Mouse (Mus musculus): ENCODE results near the gene D630003M21Rik. TPM values are rescaled to one million over a fixed set of nuclear protein-coding genes. Genes with fewer than 3 reads are reported as not detected.

Gene D630003M21Rik
- polyA plus RNA-seq, 1 experiment from 2014 or later = 2.6 TPM

DNA sequence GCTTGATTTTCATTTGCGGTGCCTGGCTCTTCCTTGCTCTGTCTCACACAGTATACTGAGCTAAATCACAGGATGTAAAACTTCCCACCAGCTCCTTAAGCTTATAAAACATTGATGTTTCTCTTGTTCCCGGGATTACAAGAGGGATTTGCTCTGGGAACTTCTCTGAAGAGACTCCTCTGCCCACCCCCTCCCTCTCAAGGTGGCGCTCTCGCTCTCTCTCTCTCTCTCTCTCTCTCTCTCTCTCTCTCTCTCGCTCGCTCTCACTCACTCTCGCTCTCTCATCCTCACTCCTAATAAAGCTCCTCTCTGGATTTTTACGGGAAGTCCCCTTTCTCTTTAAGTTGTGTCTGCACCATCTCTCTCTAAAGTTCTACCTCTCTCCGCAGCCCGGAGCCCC is 18.1 kb downstream of the D630003M21Rik start:
- H3K27ac ChIP-seq (replicated peaks) = no peak overlapping the region
- no peaks in the 10 kb centered on the region for H3K36me3 ChIP-seq
- no peaks in the 10 kb centered on the region for H3K27me3 ChIP-seq
- no peak overlapping the region for H3K4me3 ChIP-seq
- no peak for ATAC-seq (ENCODE audit: low read depth)
- peaks cover 11% of the 10 kb centered on the region; the same call in 1 of the 2 replicates for H3K4me1 ChIP-seq (replicated peaks)
- WGBS = 35% methylated on average over 10 of the region's 10 CpGs
- no peak overlapping the region for H3K9ac ChIP-seq
- H3K4me2 ChIP-seq = no peak overlapping the region
- no peaks in the 10 kb centered on the region for H3K9me3 ChIP-seq

GRCm38 (mm10) chr2:158210503-158210902 is 18.5 kb downstream of the D630003M21Rik start:
- Histone ChIP-seq H3K4me2 (no peak overlapping the region), H3K27ac (replicated peaks) (no peak overlapping the region), H3K4me1 (replicated peaks) (peaks cover 11% of the 10 kb centered on the region; the same call in 1 of the 2 replicates), H3K4me3 (no peak overlapping the region), H3K36me3 (no peaks in the 10 kb centered on the region), H3K27me3 (no peaks in the 10 kb centered on the region), H3K9ac (no peak overlapping the region; the same call in 1 of the 2 replicates), H3K9me3 (no peaks in the 10 kb centered on the region)
- WGBS = 60% methylated on average over 4 of the region's 4 CpGs
- no peak for ATAC-seq (ENCODE audit: low read depth)

GRCm38 (mm10) chr2:158209776-158210175 is 19.2 kb downstream of the D630003M21Rik start:
- 60% methylated on average over 9 of the region's 9 CpGs for WGBS
- no peak overlapping the region for H3K4me3 ChIP-seq
- H3K36me3 ChIP-seq = no peaks in the 10 kb centered on the region
- H3K4me2 ChIP-seq = no peak overlapping the region
- no peak overlapping the region for H3K9ac ChIP-seq
- no peak overlapping the region for H3K27ac ChIP-seq (replicated peaks)
- ATAC-seq (ENCODE audit: low read depth) = no peak
- no peaks in the 10 kb centered on the region for H3K9me3 ChIP-seq
- peaks cover 9% of the 10 kb centered on the region; the same call in 1 of the 2 replicates for H3K4me1 ChIP-seq (replicated peaks)
- no peaks in the 10 kb centered on the region for H3K27me3 ChIP-seq

DNA sequence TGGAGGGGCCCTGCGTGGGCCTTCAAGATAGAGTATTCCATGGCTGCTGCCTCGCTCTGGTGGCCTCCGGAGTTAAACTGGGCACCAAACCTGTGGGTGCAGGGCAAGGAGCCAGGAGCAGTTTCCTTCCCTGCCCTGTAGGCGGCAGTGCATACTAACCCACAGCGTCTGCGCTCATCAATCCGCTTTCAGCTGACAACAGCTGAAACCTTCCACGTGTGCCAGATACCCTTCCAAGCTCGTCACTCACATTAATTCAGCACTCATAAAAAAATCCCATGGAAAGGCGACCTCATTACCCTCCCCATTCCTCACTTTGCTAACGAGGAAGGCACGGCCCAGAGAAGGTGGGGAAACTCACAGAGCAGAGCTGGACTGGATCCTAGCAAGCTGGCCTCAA is 21.2 kb downstream of the D630003M21Rik start:
- H3K9me3 ChIP-seq = no peaks in the 10 kb centered on the region
- H3K4me1 ChIP-seq (replicated peaks) = peaks cover 17% of the 10 kb centered on the region
- H3K4me2 ChIP-seq = no peak overlapping the region
- no peak overlapping the region for H3K4me3 ChIP-seq
- no peaks in the 10 kb centered on the region for H3K27me3 ChIP-seq
- 10% methylated on average over 12 of the region's 12 CpGs for WGBS
- no peak for ATAC-seq (ENCODE audit: low read depth)
- H3K9ac ChIP-seq = no peak overlapping the region
- no peaks in the 10 kb centered on the region for H3K36me3 ChIP-seq
- no peak overlapping the region for H3K27ac ChIP-seq (replicated peaks)

DNA sequence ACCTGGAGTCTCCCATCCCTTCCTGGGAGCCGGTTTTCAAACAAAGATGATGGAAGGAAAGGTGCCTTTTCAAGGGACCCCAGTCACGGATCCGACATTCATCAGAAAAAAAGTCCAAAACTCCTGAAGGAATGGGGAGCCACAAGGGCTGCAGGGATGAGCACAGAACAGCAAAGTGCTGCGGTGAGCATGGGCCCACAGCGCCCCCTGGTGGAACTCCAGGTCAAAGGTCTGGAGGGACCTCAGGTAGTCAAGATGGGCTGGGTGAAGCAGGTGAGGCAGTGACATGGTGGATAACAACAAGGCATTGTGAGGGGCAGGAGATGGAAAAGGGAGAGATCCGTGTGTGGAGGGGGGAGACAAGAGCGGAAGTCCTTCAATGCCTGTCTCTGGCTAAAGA is 24.9 kb downstream of the D630003M21Rik start:
- Histone ChIP-seq H3K27me3 (no peaks in the 10 kb centered on the region), H3K9ac (no peak overlapping the region), H3K4me3 (no peak overlapping the region), H3K36me3 (0 out of 2 replicates have a peak, but pooled peaks cover 5% of the 10 kb centered on the region), H3K4me1 (replicated peaks) (peaks cover 12% of the 10 kb centered on the region), H3K27ac (replicated peaks) (no peak overlapping the region), H3K9me3 (no peaks in the 10 kb centered on the region), H3K4me2 (no peak overlapping the region)
- no peak for ATAC-seq (ENCODE audit: low read depth)
- 9% methylated on average over 7 of the region's 7 CpGs for WGBS

GRCm38 (mm10) chr2:158203686-158204085 is 25.3 kb downstream of the D630003M21Rik start:
- no peak for ATAC-seq (ENCODE audit: low read depth)
- Histone ChIP-seq H3K4me2 (no peak overlapping the region), H3K27ac (replicated peaks) (no peak overlapping the region), H3K36me3 (0 out of 2 replicates have a peak, but pooled peaks cover 5% of the 10 kb centered on the region), H3K9ac (no peak overlapping the region), H3K4me3 (no peak overlapping the region), H3K27me3 (no peaks in the 10 kb centered on the region), H3K4me1 (replicated peaks) (peaks cover 12% of the 10 kb centered on the region), H3K9me3 (no peaks in the 10 kb centered on the region)
- 79% methylated on average over 4 of the region's 4 CpGs for WGBS

- Histone ChIP-seq H3K27ac (replicated peaks) (no peak overlapping the region), H3K36me3 (0 out of 2 replicates have a peak, but pooled peaks cover 5% of the 10 kb centered on the region), H3K9ac (no peak overlapping the region), H3K4me1 (replicated peaks) (peaks cover 17% of the 10 kb centered on the region), H3K9me3 (no peaks in the 10 kb centered on the region), H3K27me3 (no peaks in the 10 kb centered on the region), H3K4me2 (no peak overlapping the region), H3K4me3 (no peak overlapping the region)
- ATAC-seq (ENCODE audit: low read depth) = no peak
- 63% methylated on average over 3 of the region's 3 CpGs for WGBS
These were observed 29.7 kb downstream of the D630003M21Rik start for GRCm38 (mm10) chr2:158199281-158199680.

DNA sequence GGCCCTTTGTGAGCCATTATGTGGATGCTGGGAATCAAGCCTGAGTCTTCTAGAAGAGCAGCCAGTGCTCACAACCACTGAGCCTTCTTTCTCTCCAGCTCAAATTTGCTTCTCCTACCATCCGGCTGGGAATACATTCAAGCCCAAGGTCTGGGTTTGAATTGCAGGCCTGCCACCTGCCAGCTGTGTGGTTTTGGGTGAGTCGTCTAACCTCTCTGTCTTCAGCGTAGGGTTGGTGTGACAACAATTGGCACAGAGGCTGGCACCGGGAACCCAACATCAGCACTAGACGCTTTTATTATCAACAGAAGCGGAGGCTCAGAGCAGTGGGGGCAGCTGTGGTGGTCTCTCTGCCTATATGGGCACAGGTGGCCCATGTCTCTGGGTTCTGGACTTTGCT is 30.2 kb downstream of the D630003M21Rik start:
- Histone ChIP-seq H3K27ac (replicated peaks) (no peak overlapping the region), H3K4me2 (no peak overlapping the region), H3K36me3 (0 out of 2 replicates have a peak, but pooled peaks cover 5% of the 10 kb centered on the region), H3K27me3 (no peaks in the 10 kb centered on the region), H3K9ac (no peak overlapping the region), H3K4me1 (replicated peaks) (peaks cover 18% of the 10 kb centered on the region), H3K4me3 (no peak overlapping the region), H3K9me3 (no peaks in the 10 kb centered on the region)
- 82% methylated on average over 6 of the region's 6 CpGs for WGBS
- ATAC-seq (ENCODE audit: low read depth) = no peak

DNA sequence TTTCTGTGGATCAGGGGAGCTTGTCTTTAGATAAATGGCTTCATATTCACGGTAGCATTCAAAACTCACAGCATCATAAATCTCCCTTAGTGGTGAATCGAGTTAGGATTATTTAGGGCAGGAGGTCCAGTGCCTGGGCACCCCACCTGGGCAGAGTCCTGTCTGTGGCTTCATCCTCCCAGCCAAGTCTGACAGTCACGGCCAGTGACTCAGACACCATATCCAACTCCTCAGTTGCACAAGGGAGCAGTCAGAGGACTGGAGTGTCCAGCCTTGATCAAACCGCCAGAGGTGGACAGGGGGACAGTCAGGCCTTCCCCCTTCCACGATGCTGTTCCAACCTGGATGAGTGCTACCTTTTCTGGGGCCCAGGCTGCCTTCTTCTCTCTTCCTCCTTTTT is 31.1 kb downstream of the D630003M21Rik start:
- 73% methylated on average over 5 of the region's 5 CpGs for WGBS
- no peak overlapping the region for H3K9ac ChIP-seq
- 0 out of 2 replicates have a peak, but pooled peaks cover 5% of the 10 kb centered on the region for H3K36me3 ChIP-seq
- no peak overlapping the region for H3K4me3 ChIP-seq
- H3K27me3 ChIP-seq = no peaks in the 10 kb centered on the region
- ATAC-seq (ENCODE audit: low read depth) = no peak
- H3K27ac ChIP-seq (replicated peaks) = no peak overlapping the region
- H3K4me1 ChIP-seq (replicated peaks) = peaks cover 26% of the 10 kb centered on the region
- no peaks in the 10 kb centered on the region for H3K9me3 ChIP-seq
- H3K4me2 ChIP-seq = no peak overlapping the region

- Histone ChIP-seq H3K4me1 (replicated peaks) (peaks cover 40% of the 10 kb centered on the region), H3K4me2 (no peak overlapping the region), H3K27ac (replicated peaks) (peak overlapping the region; percentile 74), H3K36me3 (0 out of 2 replicates have a peak, but pooled peaks cover 4% of the 10 kb centered on the region), H3K4me3 (no peak overlapping the region), H3K27me3 (no peaks in the 10 kb centered on the region), H3K9me3 (no peaks in the 10 kb centered on the region), H3K9ac (no peak overlapping the region)
- WGBS = 13% methylated on average over 10 of the region's 10 CpGs
- no peak for ATAC-seq (ENCODE audit: low read depth)
These were observed 33.9 kb downstream of the D630003M21Rik start for GRCm38 (mm10) chr2:158194945-158195640.

- peak overlapping the region; percentile 74 for H3K27ac ChIP-seq (replicated peaks)
- H3K4me3 ChIP-seq = no peak overlapping the region
- H3K36me3 ChIP-seq = no peaks in the 10 kb centered on the region
- ATAC-seq (ENCODE audit: low read depth) = peak; percentile 54
- peaks cover 44% of the 10 kb centered on the region for H3K4me1 ChIP-seq (replicated peaks)
- 30% methylated on average over 10 of the region's 10 CpGs for WGBS
- H3K9ac ChIP-seq = no peak overlapping the region
- H3K9me3 ChIP-seq = no peaks in the 10 kb centered on the region
- H3K4me2 ChIP-seq = no peak overlapping the region
- no peaks in the 10 kb centered on the region for H3K27me3 ChIP-seq
These were observed 35.2 kb downstream of the D630003M21Rik start for GRCm38 (mm10) chr2:158193611-158194336.

DNA sequence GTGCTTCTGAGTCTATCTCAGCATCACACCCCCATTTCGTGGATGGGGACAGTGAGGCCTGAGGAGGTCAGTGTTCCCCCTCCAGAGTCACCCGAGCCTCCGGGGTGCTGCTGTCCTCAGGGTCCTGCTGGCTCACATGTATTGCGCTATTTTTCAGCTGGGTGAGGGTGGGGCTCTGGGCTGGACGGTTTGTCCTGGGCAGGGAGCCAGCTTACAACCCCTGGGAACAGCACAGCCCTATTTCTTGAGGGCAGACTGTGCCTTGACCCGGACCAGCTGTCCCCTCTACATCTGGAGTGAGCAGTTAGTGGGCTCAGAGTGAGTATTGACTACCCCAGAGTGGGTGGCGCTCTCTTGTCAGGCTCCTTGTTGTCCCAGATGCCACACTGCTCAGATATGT is 37.9 kb downstream of the D630003M21Rik start:
- WGBS = 63% methylated on average over 7 of the region's 7 CpGs

More for the DNA sequence above, 37.9 kb downstream of the D630003M21Rik start:
- Histone ChIP-seq H3K4me2 (no peak overlapping the region), H3K4me3 (no peak overlapping the region), H3K27ac (replicated peaks) (no peak overlapping the region), H3K9ac (no peak overlapping the region), H3K27me3 (no peaks in the 10 kb centered on the region), H3K9me3 (no peaks in the 10 kb centered on the region), H3K4me1 (replicated peaks) (peaks cover 56% of the 10 kb centered on the region), H3K36me3 (no peaks in the 10 kb centered on the region)
- ATAC-seq (ENCODE audit: low read depth) = no peak
